Mouse (Mus musculus) MEL (cell line): ENCODE results near the gene Adamts2. TPM values are rescaled to one million over a fixed set of nuclear protein-coding genes. Genes with fewer than 3 reads are reported as not detected.

Experiments
- DNase-seq: peaks from one replicate; pipeline ENCODE4 v3.0.0; 2011; ENCODE audit warnings: low read depth, low spot score
- H3K27ac ChIP-seq: 2 replicates; pipeline ENCODE4 v1.5.1; 2012; ENCODE audit warnings: low read depth, mild to moderate bottlenecking, control low read depth, low read length, moderate library complexity; ENCODE audit not compliant: control insufficient read depth
- H3K27me3 ChIP-seq, 2 experiments: fragments of 150-350 bp in 1 of 2; sonication (generic) in 1 of 2; 2 replicates each; pipeline ENCODE4 v1.6.1; 2012; ENCODE audit warnings: low read length in 2 of 2, mild to moderate bottlenecking in 2 of 2, improper control_type of control experiment in 1 of 2, moderate library complexity in 1 of 2; ENCODE audit not compliant: insufficient read depth in 2 of 2, control insufficient read depth in 1 of 2
- H3K36me3 ChIP-seq, 2 experiments: 2 replicates each; pipeline ENCODE4 v1.6.1; 2012 to 2014; ENCODE audit warnings: low read length in 2 of 2, improper control_type of control experiment in 1 of 2, inconsistent platforms in 1 of 2, mild to moderate bottlenecking in 1 of 2; ENCODE audit not compliant: insufficient read depth in 2 of 2, control insufficient read depth in 1 of 2
- H3K4me1 ChIP-seq, 2 experiments: fragments of 150-350 bp in 1 of 2; sonication (generic) in 1 of 2; 2 replicates each; pipeline ENCODE4 v1.6.1; 2012; ENCODE audit warnings: low read length in 2 of 2, improper control_type of control experiment in 1 of 2, mild to moderate bottlenecking in 1 of 2; ENCODE audit not compliant: insufficient read depth in 2 of 2, control insufficient read depth in 1 of 2
- H3K4me3 ChIP-seq, 2 experiments: fragments of 150-350 bp in 1 of 2; sonication (generic) in 1 of 2; 2 replicates each; pipeline ENCODE4 v1.5.1; 2012; ENCODE audit warnings: low read depth in 2 of 2, low read length in 2 of 2, mild to moderate bottlenecking in 2 of 2, moderate library complexity in 2 of 2, control low read depth in 1 of 2, improper control_type of control experiment in 1 of 2; ENCODE audit not compliant: control insufficient read depth in 1 of 2, insufficient read depth in 1 of 2
- H3K79me2 ChIP-seq: 2 replicates; pipeline ENCODE4 v1.6.1; 2012; ENCODE audit warnings: mild to moderate bottlenecking, low read length, moderate library complexity; ENCODE audit not compliant: control insufficient read depth, poor library complexity, insufficient read depth
- H3K9ac ChIP-seq: 2 replicates; pipeline ENCODE4 v1.6.1; 2012; ENCODE audit warnings: low read depth, mild to moderate bottlenecking, control low read depth, low read length, moderate library complexity; ENCODE audit not compliant: control insufficient read depth, poor library complexity, severe bottlenecking
- H3K9me3 ChIP-seq: fragments of 150-350 bp; sonication (generic); replicated peaks from 2 replicates; pipeline ENCODE4 v1.6.1; 2012; ENCODE audit warnings: mild to moderate bottlenecking, low read length, improper control_type of control experiment, moderate library complexity; ENCODE audit not compliant: insufficient read depth
- BHLHE40 ChIP-seq: IDR thresholded peaks from 2 replicates; pipeline ENCODE4 v1.6.1; 2012; ENCODE audit warnings: low read depth, mild to moderate bottlenecking, inconsistent platforms, low read length, improper control_type of control experiment, borderline replicate concordance
- CTCF ChIP-seq, 3 experiments: IDR thresholded peaks in 2 of 3; conservative IDR thresholded peaks in 1 of 3; 2 replicates each; pipeline ENCODE4 v1.5.1; 2011 to 2012; ENCODE audit warnings: low read length in 3 of 3, low read depth in 2 of 3, mild to moderate bottlenecking in 2 of 3, improper control_type of control experiment in 1 of 3, inconsistent platforms in 1 of 3, mixed read lengths in 1 of 3, moderate library complexity in 1 of 3; ENCODE audit not compliant: control insufficient read depth in 1 of 3, insufficient read depth in 1 of 3, poor library complexity in 1 of 3, severe bottlenecking in 1 of 3
- EP300 ChIP-seq, 2 experiments: IDR thresholded peaks; 2 replicates each; pipeline ENCODE4 v1.6.1; 2011; ENCODE audit warnings: improper control_type of control experiment in 2 of 2, low read length in 2 of 2, low read depth in 1 of 2, mild to moderate bottlenecking in 1 of 2
- ETS1 ChIP-seq: IDR thresholded peaks from 2 replicates; pipeline ENCODE4 v1.6.1; 2012; ENCODE audit warnings: low read depth, mild to moderate bottlenecking, inconsistent platforms, low read length, improper control_type of control experiment, moderate library complexity
- GABPA ChIP-seq: IDR thresholded peaks from 2 replicates; pipeline ENCODE4 v1.6.1; 2012; ENCODE audit warnings: low read depth, mild to moderate bottlenecking, inconsistent platforms, low read length, improper control_type of control experiment, moderate library complexity
- GATA1 ChIP-seq: IDR thresholded peaks from 2 replicates; pipeline ENCODE4 v1.6.1; 2011; ENCODE audit warnings: low read depth, low read length, improper control_type of control experiment
- HCFC1 ChIP-seq: IDR thresholded peaks from 2 replicates; pipeline ENCODE4 v1.6.1; 2012; ENCODE audit warnings: low read depth, mild to moderate bottlenecking, inconsistent platforms, low read length, improper control_type of control experiment, moderate library complexity
- KAT2A ChIP-seq: conservative IDR thresholded peaks from 2 replicates; pipeline ENCODE4 v1.6.1; 2012; ENCODE audit warnings: low read depth, low read length, improper control_type of control experiment, inconsistent platforms
- MAFK ChIP-seq: IDR thresholded peaks from 2 replicates; pipeline ENCODE4 v1.6.1; 2011; ENCODE audit warnings: low read depth, mild to moderate bottlenecking, low read length, improper control_type of control experiment, borderline replicate concordance
- MAZ ChIP-seq: IDR thresholded peaks from 2 replicates; pipeline ENCODE4 v1.6.1; 2012; ENCODE audit warnings: low read depth, mild to moderate bottlenecking, inconsistent platforms, low read length, improper control_type of control experiment
- MEF2A ChIP-seq: IDR thresholded peaks from 2 replicates; pipeline ENCODE4 v1.6.1; 2014; ENCODE audit warnings: low read depth, mild to moderate bottlenecking, inconsistent platforms, low read length, improper control_type of control experiment; ENCODE audit not compliant: poor library complexity, insufficient replicate concordance, severe bottlenecking; ENCODE audit errors: extremely low read depth
- MYB ChIP-seq: IDR thresholded peaks from 2 replicates; pipeline ENCODE4 v1.6.1; 2011; ENCODE audit warnings: mild to moderate bottlenecking, low read depth, low read length, improper control_type of control experiment
- NELFE ChIP-seq: IDR thresholded peaks from 2 replicates; pipeline ENCODE4 v1.6.1; 2011; ENCODE audit warnings: low read depth, low read length, improper control_type of control experiment
- NRF1 ChIP-seq: IDR thresholded peaks from 2 replicates; pipeline ENCODE4 v1.6.1; 2014; ENCODE audit warnings: low read depth, mild to moderate bottlenecking, inconsistent platforms, low read length, improper control_type of control experiment, moderate library complexity; ENCODE audit not compliant: poor library complexity, insufficient read depth, severe bottlenecking
- POLR2A ChIP-seq, 2 experiments: IDR thresholded peaks; 2 replicates each; pipeline ENCODE4 v1.6.1; 2011 to 2012; ENCODE audit warnings: low read length in 2 of 2, mild to moderate bottlenecking in 2 of 2, control low read depth in 1 of 2, improper control_type of control experiment in 1 of 2, low read depth in 1 of 2, moderate library complexity in 1 of 2; ENCODE audit not compliant: control insufficient read depth in 1 of 2, insufficient read depth in 1 of 2, poor library complexity in 1 of 2
- RAD21 ChIP-seq: IDR thresholded peaks from 2 replicates; pipeline ENCODE4 v1.6.1; 2011; ENCODE audit warnings: mild to moderate bottlenecking, low read depth, low read length, improper control_type of control experiment
- USF1 ChIP-seq: IDR thresholded peaks from 2 replicates; pipeline ENCODE4 v1.6.1; 2014; ENCODE audit warnings: low read depth, mild to moderate bottlenecking, inconsistent platforms, low read length, improper control_type of control experiment, moderate library complexity
- ZMIZ1 ChIP-seq: IDR thresholded peaks from 2 replicates; pipeline ENCODE4 v1.6.1; 2012; ENCODE audit warnings: low read depth, mild to moderate bottlenecking, inconsistent platforms, low read length, improper control_type of control experiment, moderate library complexity
- ZNF384 ChIP-seq: IDR thresholded peaks from 2 replicates; pipeline ENCODE4 v1.6.1; 2012; ENCODE audit warnings: low read depth, mild to moderate bottlenecking, inconsistent platforms, low read length, improper control_type of control experiment
- polyA plus RNA-seq, 2 experiments: library from polyadenylated mRNA; stranded (reverse) in 1 of 2; unstranded in 1 of 2; fragments of >175 nt in 1 of 2; fragments of >200 nt in 1 of 2; gene quantifications; 2 replicates each; pipeline versions ENCODE4 v1.2.1 to v1.2.4; 2012; ENCODE audit warnings: low replicate concordance in 2 of 2, low read depth in 1 of 2; ENCODE audit not compliant: insufficient read length in 2 of 2, insufficient read depth in 1 of 2, missing spikeins in 1 of 2
- total RNA-seq: library from RNA; depleted of rRNA; stranded (reverse); fragments of 300-350 nt; gene quantifications from 2 replicates; pipeline ENCODE4 v1.2.3, GENCODE M21; 2012

Adamts2 gene
- total and polyA plus RNA-seq, 3 experiments = not detected

GRCm38 (mm10) chr11:50638197-50638867 is 36.4 kb downstream of the Adamts2 start:
- TF ChIP-seq MAFK = no peak
- TF ChIP-seq RAD21 = no peak
- no peak for TF ChIP-seq KAT2A
- no peak for TF ChIP-seq MYB
- TF ChIP-seq NRF1 = no peak
- TF ChIP-seq GATA1 = no peak
- TF ChIP-seq BHLHE40 = no peak
- TF ChIP-seq ETS1 = no peak
- no peak for TF ChIP-seq CTCF (IDR thresholded peaks at IDR 0.05 in 2 of 3, conservative IDR thresholded peaks at IDR 0.05 in 1 of 3; ENCODE audit: control insufficient read depth in 1 of 3, insufficient read depth in 1 of 3, low read depth in 2 of 3, low read length in 3 of 3, poor library complexity in 1 of 3, severe bottlenecking in 1 of 3)
- TF ChIP-seq GABPA = no peak
- TF ChIP-seq POLR2A (IDR thresholded peaks at IDR 0.05; ENCODE audit: control insufficient read depth in 1 of 2, insufficient read depth in 1 of 2, low read depth in 1 of 2, low read length in 2 of 2, poor library complexity in 1 of 2) = no peak
- no peak for TF ChIP-seq HCFC1
- TF ChIP-seq, all 39 proteins: peak for 0
- Histone ChIP-seq H3K4me1 (no peaks in the 10 kb centered on the region), H3K79me2 (no peaks in the 10 kb centered on the region), H3K9ac (no peak overlapping the region), H3K36me3 (no peaks in the 10 kb centered on the region), H3K27ac (no peak overlapping the region), H3K27me3 (no peaks in the 10 kb centered on the region), H3K9me3 (no peaks in the 10 kb centered on the region), H3K4me3 (no peak overlapping the region)
- DNase-seq = no peak

- H3K27ac ChIP-seq = no peak overlapping the region
- H3K4me3 ChIP-seq = no peak overlapping the region
- H3K4me1 ChIP-seq = no peaks in the 10 kb centered on the region
- no peaks in the 10 kb centered on the region for H3K79me2 ChIP-seq
- no peaks in the 10 kb centered on the region for H3K36me3 ChIP-seq
- H3K27me3 ChIP-seq = no peaks in the 10 kb centered on the region
- H3K9me3 ChIP-seq = no peaks in the 10 kb centered on the region
- no peak for DNase-seq
- TF ChIP-seq NELFE = no peak
- H3K9ac ChIP-seq = no peak overlapping the region
These were observed 37.0 kb downstream of the Adamts2 start for GRCm38 (mm10) chr11:50638868-50639220.

- no peaks in the 10 kb centered on the region for H3K79me2 ChIP-seq
- H3K4me1 ChIP-seq = no peaks in the 10 kb centered on the region
- no peaks in the 10 kb centered on the region for H3K9me3 ChIP-seq
- no peak overlapping the region for H3K9ac ChIP-seq
- no peak overlapping the region for H3K4me3 ChIP-seq
- no peak overlapping the region for H3K27ac ChIP-seq
- no peaks in the 10 kb centered on the region for H3K36me3 ChIP-seq
- TF ChIP-seq GABPA (no peak), ZNF384 (no peak), NELFE (no peak), MAZ (no peak), ZMIZ1 (no peak), POLR2A (IDR thresholded peaks at IDR 0.05; ENCODE audit: control insufficient read depth in 1 of 2, insufficient read depth in 1 of 2, low read depth in 1 of 2, low read length in 2 of 2, poor library complexity in 1 of 2) (no peak), KAT2A (no peak), USF1 (no peak), MEF2A (no peak), HCFC1 (no peak), EP300 (IDR thresholded peaks at IDR 0.05; ENCODE audit: low read depth in 1 of 2, low read length in 2 of 2) (no peak)
- TF ChIP-seq, all 39 proteins: peak for 0
- DNase-seq = no peak
- no peaks in the 10 kb centered on the region for H3K27me3 ChIP-seq
These were observed 40.7 kb downstream of the Adamts2 start for GRCm38 (mm10) chr11:50642583-50642982.
